Mouse (Mus musculus): Measurements from ENCODE around the gene C2cd6.

DNA sequence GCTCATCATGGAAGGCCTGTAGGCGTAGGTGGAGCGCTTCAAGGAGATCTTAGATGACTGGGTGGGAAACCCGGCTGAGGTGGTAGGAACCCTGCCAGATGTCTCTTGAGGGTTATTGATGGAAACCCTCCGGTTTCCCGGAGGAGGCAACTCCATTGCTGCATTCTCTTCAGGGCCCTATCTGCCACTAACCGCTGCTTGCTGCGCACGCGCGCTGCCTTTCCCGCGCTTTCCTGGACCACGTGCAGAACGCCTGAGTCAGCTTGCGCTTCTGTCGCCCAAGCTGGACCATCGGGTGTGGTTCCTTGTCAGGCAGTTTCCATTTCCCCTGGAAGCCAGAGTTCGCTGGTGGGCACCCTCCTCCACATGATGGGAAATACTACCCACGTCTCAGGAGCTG, at the start of gene C2cd6:
- TF ChIP-seq POLR2A (IDR thresholded peaks at IDR 0.05; ENCODE audit: control insufficient read depth in 1 of 2, insufficient read depth in 1 of 2, low read depth in 1 of 2, low read length in 2 of 2, poor library complexity in 1 of 2) (no peak), CTCF (IDR thresholded peaks at IDR 0.05 in 2 of 3, conservative IDR thresholded peaks at IDR 0.05 in 1 of 3; ENCODE audit: control insufficient read depth in 1 of 3, insufficient read depth in 1 of 3, low read depth in 2 of 3, low read length in 3 of 3, poor library complexity in 1 of 3, severe bottlenecking in 1 of 3) (no peak), EP300 (IDR thresholded peaks at IDR 0.05; ENCODE audit: low read depth in 1 of 2, low read length in 2 of 2) (no peak), CHD1 (IDR thresholded peaks at IDR 0.05; ENCODE audit: low read depth, low read length) (no peak), MAZ (IDR thresholded peaks at IDR 0.05; ENCODE audit: low read depth, low read length) (no peak), ETS1 (IDR thresholded peaks at IDR 0.05; ENCODE audit: low read depth, low read length) (no peak), MAFK (IDR thresholded peaks at IDR 0.05; ENCODE audit: borderline replicate concordance, low read depth, low read length) (no peak), UBTF (IDR thresholded peaks at IDR 0.05; ENCODE audit: borderline replicate concordance, insufficient read depth, low read depth, low read length) (no peak)

Data from MEL (cell line).